ENCODE assay signal across 8 mouse cellular contexts in the genomic region with DNA sequence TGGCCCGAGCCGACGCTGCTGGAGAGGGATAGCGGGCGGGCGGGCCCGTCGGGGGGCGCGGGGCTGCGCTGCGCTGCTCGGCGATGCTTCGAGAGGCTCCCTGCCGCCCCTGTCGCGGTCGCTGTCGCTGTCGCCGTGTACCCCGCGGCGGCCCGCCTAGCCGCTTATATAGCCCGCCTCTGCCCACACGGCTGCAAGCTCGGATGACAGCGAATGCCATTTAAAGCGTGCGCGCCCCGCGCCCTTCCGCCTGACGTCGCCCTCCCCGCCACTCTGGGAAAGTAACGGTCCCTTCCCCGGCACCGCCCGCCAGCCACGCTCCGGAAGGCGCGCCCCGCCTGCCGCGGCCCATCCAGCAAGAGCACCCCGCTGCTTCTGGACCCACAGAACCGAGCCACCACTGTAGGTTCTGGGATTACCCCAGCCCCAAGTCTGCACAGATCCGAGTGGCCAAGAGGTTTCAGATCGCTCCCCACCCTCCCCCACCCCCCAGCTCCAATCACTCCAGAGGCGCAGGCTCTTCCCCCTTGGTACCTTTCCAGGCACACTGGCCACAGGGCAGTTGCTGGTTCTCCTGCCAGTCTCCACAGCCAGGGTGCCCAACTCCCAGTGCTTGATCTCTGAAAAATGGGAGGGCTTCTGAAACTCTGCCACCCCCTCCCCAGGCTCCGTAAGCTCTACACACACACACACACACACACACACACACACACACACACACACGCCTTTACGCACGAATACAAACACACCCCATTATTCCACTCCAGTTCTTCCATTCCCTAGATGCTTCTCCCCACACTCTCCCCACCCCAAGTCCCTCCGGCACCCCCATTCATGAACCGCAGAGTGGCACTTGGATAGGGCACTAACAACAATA. TPM values are rescaled to one million over a fixed set of nuclear protein-coding genes. Genes with fewer than 3 reads are reported as not detected.
DNase-seq lines count a peak whose midpoint lies in the region; ATAC-seq and TF ChIP-seq lines count a peak whose summit lies in the region.

Gm13889 (minus strand) TSS at position 294 of the 877 bp plus-strand sequence.

- H3K4me2 ChIP-seq in hindbrain, embryonic 15.5 days = peak within 1 kb of the TSS; percentile 97

- H3K27me3 ChIP-seq in hindbrain, embryonic 15.5 days = peaks cover 16% of the 10 kb centered on the region

- H3K4me3 ChIP-seq in gastrocnemius, adult 2 months = peak within 1 kb of the TSS; percentile 81
- H3K4me3 ChIP-seq in hindbrain, embryonic 15.5 days = peak within 1 kb of the TSS; percentile 64

- peak; percentile 73 to 75 for DNase-seq in adrenal gland, adult 18-20 months (ENCODE audit: low spot score in 2 of 2)
- DNase-seq in cerebellum, postnatal 36 days = peak; percentile 72 to 79
- peak; percentile 88 for DNase-seq in gastrocnemius, adult 2 months
- DNase-seq in left cerebral cortex, adult 11 months (ENCODE audit: low spot score) = peak; percentile 76
- DNase-seq in lung, postnatal 14 days = peak; percentile 90
- peak; percentile 90 for DNase-seq in right cerebral cortex, postnatal 14 days

- H3K36me3 ChIP-seq in hindbrain, embryonic 15.5 days = no peaks in the 10 kb centered on the region

- H3K9ac ChIP-seq in hindbrain, embryonic 15.5 days = peak within 1 kb of the TSS; percentile 68

- H3K9me3 ChIP-seq in hindbrain, embryonic 15.5 days = no peaks in the 10 kb centered on the region

- H3K27ac ChIP-seq in gastrocnemius, adult 2 months = peak within 1 kb of the TSS; percentile 80
- peak within 1 kb of the TSS; percentile 74 for H3K27ac ChIP-seq in hindbrain, embryonic 15.5 days (replicated peaks)

- intact Hi-C loops in gastrocnemius, adult 2 months (cut with DNase I) = no loop called here

- WGBS in hindbrain, embryonic 15.5 days = 3% methylated on average over 57 of the region's 62 CpGs

- ATAC-seq in hindbrain, embryonic 15.5 days (ENCODE audit: low FRiP score, low read depth) = peak; percentile 79
- ATAC-seq in activated CD4-positive, CD25-positive, alpha-beta regulatory T cell, adult 4 months = no peak

- no peak for TF ChIP-seq CTCF in gastrocnemius, adult 2 months (IDR thresholded peaks at IDR 0.05)

- peaks cover 37% of the 10 kb centered on the region for H3K4me1 ChIP-seq in hindbrain, embryonic 15.5 days (replicated peaks)

RNA-seq across cellular contexts. Expression of gene Gm13889, which starts in this region (rescaled TPM):
- total RNA-seq in adrenal gland, adult 18-20 months (2021) = 10 to 100 TPM; 68.0 to 79.5 TPM
- 1 to 10 TPM; 4.1 to 6.1 TPM for total RNA-seq in gastrocnemius, adult 2 months (2021)
- 7.3 and 11.3 TPM in 2 replicates for polyA plus RNA-seq in hindbrain, embryonic 15.5 days (2015; fragmentation: Nextera tagmentation; extraction: Ambion mirVana)
- not detected for polyA plus RNA-seq in activated CD4-positive, CD25-positive, alpha-beta regulatory T cell, adult 4 months (2017; shearing (Covaris generic))

Comparison
In these comparisons a context has a peak if more than half of its experiments do, and no peak if none do; other contexts are left out.
1. RNA of gene Gm13889 (total RNA-seq): 68.0 to 79.5 TPM in adrenal gland, adult 18-20 months; 4.1 to 6.1 TPM in gastrocnemius, adult 2 months; every median in the first group is over 4 times any median in the second.
2. Peak in every context shown above with its lines, with median percentiles within 50 percentile points of each other: DNase-seq.